Mouse (Mus musculus) neural tube, embryonic 15.5 days (tissue): Measurements from ENCODE around the gene Arntl. TPM values are rescaled to one million over a fixed set of nuclear protein-coding genes. Genes with fewer than 3 reads are reported as not detected.

ENCODE experiments used
- ATAC-seq: fragments of 200-750 bp; cut with Nextera tagmentation; 2 replicates; pipeline ENCODE4 v1.8.0; 2017; ENCODE audit warnings: mild to moderate bottlenecking, moderate TSS enrichment, moderate library complexity; ENCODE audit not compliant: low FRiP score
- H3K27ac ChIP-seq: fragments of 300-500 bp; sonication (generic); replicated peaks from 2 replicates; pipeline ENCODE4 v1.5.1; 2015; ENCODE audit warnings: mild to moderate bottlenecking, inconsistent platforms
- H3K27me3 ChIP-seq: fragments of 300-500 bp; sonication (generic); replicated peaks from 2 replicates; pipeline ENCODE4 v1.6.1; 2015; ENCODE audit warnings: inconsistent platforms
- H3K36me3 ChIP-seq: fragments of 300-500 bp; sonication (generic); 2 replicates; pipeline ENCODE4 v1.6.1; 2015; ENCODE audit warnings: inconsistent platforms
- H3K4me1 ChIP-seq: fragments of 300-500 bp; sonication (generic); 2 replicates; pipeline ENCODE4 v1.6.1; 2015; ENCODE audit warnings: inconsistent platforms
- H3K4me2 ChIP-seq: fragments of 300-500 bp; sonication (generic); 2 replicates; pipeline ENCODE4 v1.6.1; 2015; ENCODE audit warnings: inconsistent platforms, mild to moderate bottlenecking, moderate library complexity
- H3K4me3 ChIP-seq: fragments of 300-500 bp; sonication (generic); replicated peaks from 2 replicates; pipeline ENCODE4 v1.5.1; 2015; ENCODE audit warnings: mild to moderate bottlenecking, inconsistent platforms
- H3K9ac ChIP-seq: fragments of 300-500 bp; sonication (generic); replicated peaks from 2 replicates; pipeline ENCODE4 v1.6.1; 2015; ENCODE audit warnings: mild to moderate bottlenecking, inconsistent platforms
- H3K9me3 ChIP-seq: fragments of 300-500 bp; sonication (generic); replicated peaks from 2 replicates; pipeline ENCODE4 v1.6.1; 2016; ENCODE audit warnings: inconsistent platforms
- WGBS: fragments of 180-500 bp; shearing (Covaris S2); methylation state at CpG from one replicate; pipeline ENCODE4 v1.1.7; 2015; ENCODE audit warnings: mixed read lengths; 5-methylcytosine and 5-hydroxymethylcytosine counted together
- polyA plus RNA-seq: library from polyadenylated mRNA; unstranded; fragments of >200 nt; fragmentation: Nextera tagmentation; extraction: Ambion mirVana; gene quantifications from 2 replicates; pipeline ENCODE4 v1.2.1, GENCODE M21; 2015

Gene Arntl
- polyA plus RNA-seq, 1 experiment from 2014 or later: 14.4 TPM

GRCm38 (mm10) chr7:113214245-113215169 is 7.2 kb downstream of the Arntl start:
- Histone ChIP-seq H3K27me3 (peaks cover 15% of the 10 kb centered on the region), H3K36me3 (no peaks in the 10 kb centered on the region), H3K4me2 (no peak overlapping the region), H3K9me3 (no peaks in the 10 kb centered on the region), H3K4me3 (no peak overlapping the region), H3K4me1 (peaks cover 36% of the 10 kb centered on the region), H3K27ac (no peak overlapping the region), H3K9ac (no peak overlapping the region)
- WGBS: 46% methylated on average over 6 of the region's 6 CpGs
- no peak for ATAC-seq

- peaks cover 2% of the 10 kb centered on the region for H3K27me3 ChIP-seq
- no peak overlapping the region for H3K4me2 ChIP-seq
- WGBS: 67% methylated on average over 8 of the region's 8 CpGs
- no peak for ATAC-seq
- H3K27ac ChIP-seq: no peak overlapping the region
- no peaks in the 10 kb centered on the region for H3K9me3 ChIP-seq
- H3K4me3 ChIP-seq: no peak overlapping the region
- peaks cover 21% of the 10 kb centered on the region for H3K4me1 ChIP-seq
- H3K9ac ChIP-seq: no peak overlapping the region
- H3K36me3 ChIP-seq: no peaks in the 10 kb centered on the region
Observed at GRCm38 (mm10) chr7:113216152-113216551, 8.9 kb downstream of the Arntl start.

DNA sequence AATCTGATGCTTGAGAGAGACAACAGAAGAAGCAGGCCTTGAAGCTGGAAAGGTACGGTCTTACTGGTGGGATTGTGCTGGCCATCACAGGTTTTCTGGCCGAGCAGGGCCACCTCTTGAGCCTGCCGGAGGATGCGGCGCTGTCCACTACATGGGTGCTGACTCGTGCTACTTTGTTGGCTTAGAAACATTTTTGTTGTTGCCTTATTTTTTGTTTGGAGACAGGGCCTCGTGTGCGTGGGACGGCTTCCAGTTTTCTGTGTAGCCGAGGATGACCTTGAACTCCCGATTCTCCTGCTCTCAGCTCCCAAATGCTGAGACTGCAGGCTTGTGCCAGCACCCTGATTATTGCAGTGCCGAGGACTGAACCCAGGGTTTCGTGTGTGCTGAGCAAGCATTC is 12.2 kb downstream of the Arntl start:
- Histone ChIP-seq H3K27me3 (no peaks in the 10 kb centered on the region), H3K9me3 (no peaks in the 10 kb centered on the region), H3K36me3 (no peaks in the 10 kb centered on the region), H3K4me3 (no peak overlapping the region), H3K4me2 (no peak overlapping the region), H3K9ac (no peak overlapping the region), H3K4me1 (peaks cover 19% of the 10 kb centered on the region), H3K27ac (no peak overlapping the region)
- WGBS: 72% methylated on average over 13 of the region's 13 CpGs
- ATAC-seq: no peak

DNA sequence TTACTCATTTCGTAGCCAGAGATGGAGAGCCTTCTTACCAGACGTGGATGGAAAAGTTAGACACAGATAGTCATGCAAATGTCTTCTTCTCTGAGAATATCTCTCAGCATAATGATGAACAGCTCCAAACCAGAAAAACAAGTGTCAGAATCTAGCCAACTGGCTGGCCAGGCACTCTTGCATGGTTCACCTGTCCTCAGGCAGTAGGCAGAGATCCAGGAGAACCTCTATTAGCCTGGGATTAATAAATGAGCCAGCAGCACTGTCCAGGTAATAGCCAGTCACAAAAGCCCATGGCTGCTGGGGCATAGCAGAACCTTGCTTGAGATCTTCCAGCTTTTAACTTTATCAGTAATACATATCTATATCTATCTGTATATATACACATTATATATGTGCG is 12.6 kb downstream of the Arntl start:
- no peak overlapping the region for H3K4me2 ChIP-seq
- 81% methylated on average over 3 of the region's 3 CpGs for WGBS
- no peak overlapping the region for H3K27ac ChIP-seq
- H3K9me3 ChIP-seq: no peaks in the 10 kb centered on the region
- no peak overlapping the region for H3K4me3 ChIP-seq
- H3K27me3 ChIP-seq: no peaks in the 10 kb centered on the region
- H3K9ac ChIP-seq: no peak overlapping the region
- peaks cover 14% of the 10 kb centered on the region for H3K4me1 ChIP-seq
- no peak for ATAC-seq
- no peaks in the 10 kb centered on the region for H3K36me3 ChIP-seq

DNA sequence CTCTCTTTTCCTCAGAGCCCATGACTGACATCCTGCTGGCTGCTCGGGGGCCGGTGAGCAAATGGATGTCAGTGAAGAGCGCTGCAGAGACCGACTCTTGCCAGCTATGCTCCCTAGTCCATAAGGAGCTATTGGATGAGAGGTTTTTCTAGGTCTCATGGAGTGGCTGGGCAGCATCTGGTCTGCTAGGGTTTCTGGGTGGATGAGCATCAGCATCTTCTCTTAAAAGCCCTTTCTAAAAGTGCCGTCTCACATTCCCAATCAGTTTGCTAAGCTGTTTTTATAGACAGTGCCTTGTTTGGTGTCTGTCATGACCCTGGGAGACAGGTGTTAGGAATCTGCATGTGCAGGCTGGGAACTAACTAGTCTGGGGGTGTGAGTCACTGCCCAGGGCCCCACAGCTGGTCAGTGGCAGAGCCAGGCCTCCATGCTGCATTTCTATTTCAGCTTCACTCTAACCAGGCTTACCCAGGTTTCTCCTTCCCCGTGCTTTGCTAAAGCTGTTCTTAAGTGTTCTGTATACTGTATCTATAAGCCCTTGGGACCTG is 13.5 kb downstream of the Arntl start:
- H3K9ac ChIP-seq: no peak overlapping the region
- H3K27me3 ChIP-seq: no peaks in the 10 kb centered on the region
- H3K27ac ChIP-seq: no peak overlapping the region
- H3K9me3 ChIP-seq: no peaks in the 10 kb centered on the region
- peaks cover 6% of the 10 kb centered on the region; the same call in 1 of the 2 replicates for H3K4me1 ChIP-seq
- no peaks in the 10 kb centered on the region for H3K36me3 ChIP-seq
- no peak for ATAC-seq
- H3K4me2 ChIP-seq: no peak overlapping the region
- H3K4me3 ChIP-seq: no peak overlapping the region
- WGBS: 65% methylated on average over 6 of the region's 6 CpGs

- H3K27me3 ChIP-seq: no peaks in the 10 kb centered on the region
- H3K36me3 ChIP-seq: no peaks in the 10 kb centered on the region
- no peak overlapping the region for H3K9ac ChIP-seq
- H3K4me3 ChIP-seq: no peak overlapping the region
- no peak for ATAC-seq
- H3K9me3 ChIP-seq: no peaks in the 10 kb centered on the region
- H3K27ac ChIP-seq: no peak overlapping the region
- 78% methylated on average over 5 of the region's 5 CpGs for WGBS
- H3K4me2 ChIP-seq: no peak overlapping the region
- H3K4me1 ChIP-seq: peaks cover 3% of the 10 kb centered on the region; the same call in 1 of the 2 replicates
Observed at GRCm38 (mm10) chr7:113222821-113223220, 15.6 kb downstream of the Arntl start.

GRCm38 (mm10) chr7:113224620-113225019 is 17.4 kb downstream of the Arntl start:
- no peak for ATAC-seq
- no peak overlapping the region for H3K4me2 ChIP-seq
- H3K36me3 ChIP-seq: no peaks in the 10 kb centered on the region
- H3K4me3 ChIP-seq: no peak overlapping the region
- H3K27me3 ChIP-seq: no peaks in the 10 kb centered on the region
- WGBS: 72% methylated on average over 1 of the region's 1 CpGs
- H3K9ac ChIP-seq: no peak overlapping the region
- no peak overlapping the region for H3K27ac ChIP-seq
- H3K4me1 ChIP-seq: peaks cover 8% of the 10 kb centered on the region
- no peaks in the 10 kb centered on the region for H3K9me3 ChIP-seq

DNA sequence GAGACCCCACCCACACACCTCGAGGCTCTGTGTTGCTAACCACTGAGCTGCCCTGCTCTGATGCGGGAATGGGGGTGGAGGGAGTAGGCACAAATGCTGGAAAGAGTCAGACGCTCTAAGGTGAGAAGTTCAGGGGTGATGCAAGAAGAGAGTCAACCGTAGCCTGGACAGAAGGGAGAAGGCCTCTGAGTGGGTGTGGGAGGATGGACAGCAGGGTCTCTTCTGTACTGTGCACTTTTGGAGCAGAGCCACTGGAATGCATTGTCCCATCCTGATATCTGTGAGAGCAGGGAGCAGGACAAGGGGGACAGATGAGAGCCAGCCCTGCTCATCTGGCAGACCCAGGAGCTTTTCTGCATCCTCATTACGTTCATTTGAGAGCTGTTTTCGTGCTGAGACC is 21.2 kb downstream of the Arntl start:
- Histone ChIP-seq H3K4me3 (no peak overlapping the region), H3K27ac (no peak overlapping the region), H3K9me3 (no peaks in the 10 kb centered on the region), H3K36me3 (no peaks in the 10 kb centered on the region), H3K9ac (no peak overlapping the region), H3K4me1 (peaks cover 8% of the 10 kb centered on the region), H3K27me3 (no peaks in the 10 kb centered on the region), H3K4me2 (no peak overlapping the region)
- ATAC-seq: no peak
- WGBS: 60% methylated on average over 6 of the region's 6 CpGs

DNA sequence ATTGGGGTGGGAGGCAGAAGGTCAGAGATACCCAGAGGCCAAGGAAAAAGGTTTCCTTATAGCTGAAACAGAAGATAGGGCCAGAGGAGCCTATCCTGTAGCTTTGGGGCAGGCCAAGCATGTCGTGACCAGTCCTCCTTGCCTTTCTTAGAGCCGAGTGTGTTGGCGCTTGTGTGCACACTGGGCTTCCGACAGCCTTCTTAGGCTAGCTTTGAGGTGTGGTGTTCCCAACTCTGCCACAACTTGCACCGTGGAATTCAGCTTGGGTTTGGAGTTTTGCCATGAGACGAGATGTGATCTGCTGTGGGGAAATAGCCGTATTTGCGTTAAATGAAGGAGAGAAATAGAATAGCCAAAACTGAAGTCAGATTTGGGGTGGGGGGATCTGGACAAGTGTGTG is 28.9 kb downstream of the Arntl start:
- Histone ChIP-seq H3K4me2 (no peak overlapping the region), H3K9me3 (no peaks in the 10 kb centered on the region), H3K27me3 (no peaks in the 10 kb centered on the region), H3K9ac (no peak overlapping the region), H3K4me1 (peaks cover 8% of the 10 kb centered on the region; the same call in 1 of the 2 replicates), H3K27ac (no peak overlapping the region), H3K36me3 (no peaks in the 10 kb centered on the region), H3K4me3 (no peak overlapping the region)
- 93% methylated on average over 8 of the region's 8 CpGs for WGBS
- no peak for ATAC-seq

GRCm38 (mm10) chr7:113238365-113238764 is 31.1 kb downstream of the Arntl start:
- Histone ChIP-seq H3K4me2 (no peak overlapping the region), H3K4me1 (peaks cover 24% of the 10 kb centered on the region), H3K9ac (no peak overlapping the region), H3K9me3 (no peaks in the 10 kb centered on the region), H3K27ac (no peak overlapping the region), H3K36me3 (no peaks in the 10 kb centered on the region), H3K27me3 (no peaks in the 10 kb centered on the region), H3K4me3 (no peak overlapping the region)
- ATAC-seq: no peak
- 83% methylated on average over 6 of the region's 6 CpGs for WGBS

DNA sequence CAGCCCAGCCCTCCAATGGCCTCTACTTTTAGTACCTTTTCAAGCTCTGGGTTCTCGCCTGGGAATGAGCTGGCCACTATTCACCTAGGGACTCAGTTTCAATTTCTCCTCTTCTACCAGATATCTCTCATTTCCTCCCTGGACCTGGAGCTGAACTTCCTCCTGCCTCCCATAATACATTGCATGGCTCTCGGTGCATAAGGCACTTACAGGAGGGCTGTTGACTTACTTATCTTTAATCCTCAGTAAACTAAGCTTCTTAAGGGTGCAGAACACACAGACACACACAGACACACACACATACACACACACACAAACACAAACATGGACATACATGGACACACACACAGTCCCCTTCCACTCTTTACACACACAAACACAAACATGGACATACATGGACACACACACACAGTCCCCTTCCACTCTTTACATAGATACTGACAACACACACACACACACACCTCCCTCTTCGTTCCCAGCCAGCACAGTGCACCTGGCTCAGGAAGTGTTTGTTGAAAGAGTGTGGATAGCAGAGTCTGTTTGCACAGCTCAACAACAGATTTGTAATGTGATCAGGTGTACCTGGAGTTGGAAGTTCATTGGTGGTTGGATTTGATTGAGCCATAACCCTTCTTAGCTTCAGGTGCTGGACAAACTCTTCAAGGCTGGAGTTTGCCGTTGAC is 32.3 kb downstream of the Arntl start:
- ATAC-seq: no peak
- no peaks in the 10 kb centered on the region for H3K9me3 ChIP-seq

GRCm38 (mm10) chr7:113240438-113240837 is 33.2 kb downstream of the Arntl start:
- H3K4me2 ChIP-seq: no peak overlapping the region
- no peak overlapping the region for H3K4me3 ChIP-seq
- peaks cover 32% of the 10 kb centered on the region for H3K4me1 ChIP-seq
- H3K27ac ChIP-seq: no peak overlapping the region
- H3K27me3 ChIP-seq: no peaks in the 10 kb centered on the region
- 58% methylated on average over 1 of the region's 1 CpGs for WGBS
- H3K9ac ChIP-seq: no peak overlapping the region
- H3K9me3 ChIP-seq: no peaks in the 10 kb centered on the region
- no peaks in the 10 kb centered on the region for H3K36me3 ChIP-seq
- no peak for ATAC-seq

More for the DNA sequence above, 32.3 kb downstream of the Arntl start:
- H3K4me3 ChIP-seq: no peak overlapping the region
- no peak overlapping the region for H3K9ac ChIP-seq
- no peaks in the 10 kb centered on the region for H3K27me3 ChIP-seq
- no peak overlapping the region for H3K4me2 ChIP-seq
- H3K27ac ChIP-seq: no peak overlapping the region
- H3K4me1 ChIP-seq: peaks cover 24% of the 10 kb centered on the region
- WGBS: 81% methylated on average over 4 of the region's 4 CpGs
- no peaks in the 10 kb centered on the region for H3K36me3 ChIP-seq
